Mouse (Mus musculus): ENCODE data around the gene St6galnac6. TPM values are rescaled to one million over a fixed set of nuclear protein-coding genes. Genes with fewer than 3 reads are reported as not detected.

Gene St6galnac6
- total RNA-seq, 2 experiments from 2014 or later: 46.8 to 56.5 TPM

DNA sequence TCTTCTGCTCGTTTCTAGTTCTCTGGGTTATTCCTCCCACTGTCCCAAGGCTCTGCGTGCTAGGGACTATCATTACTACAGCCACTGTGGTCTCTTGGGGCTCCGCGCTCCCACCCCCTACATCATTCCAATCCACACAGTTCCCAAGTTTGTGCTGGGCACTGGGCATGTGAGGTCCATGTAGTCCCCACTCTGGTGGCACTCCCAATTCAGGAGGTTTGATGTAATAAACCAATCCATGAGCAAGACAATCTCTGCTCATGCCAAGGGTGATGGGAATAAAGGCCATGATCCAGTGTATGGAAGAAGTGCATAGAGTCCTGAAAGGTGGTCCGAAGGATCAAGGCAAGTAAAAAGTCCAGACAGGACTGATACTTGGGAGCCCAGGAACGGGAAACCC lies 25.0 kb upstream of the St6galnac6 start, which contains the start of gene Pip5kl1:
Gene Pip5kl1 (plus strand): TSS at position 301 of the 400 bp plus-strand sequence.
- intact Hi-C loops (cut with DNase I): loop anchor here (2.0 to 5.0 kb wide), 2 partner anchors 33 to 118 kb away; no protein-coding TSS in a partner anchor
- Histone ChIP-seq H3K4me3 (peak within 1 kb of the TSS; percentile 17), H3K27ac (no peak within 1 kb of the TSS)
- TF ChIP-seq CTCF (IDR thresholded peaks at IDR 0.05): no peak
- DNase-seq: no peak

DNA sequence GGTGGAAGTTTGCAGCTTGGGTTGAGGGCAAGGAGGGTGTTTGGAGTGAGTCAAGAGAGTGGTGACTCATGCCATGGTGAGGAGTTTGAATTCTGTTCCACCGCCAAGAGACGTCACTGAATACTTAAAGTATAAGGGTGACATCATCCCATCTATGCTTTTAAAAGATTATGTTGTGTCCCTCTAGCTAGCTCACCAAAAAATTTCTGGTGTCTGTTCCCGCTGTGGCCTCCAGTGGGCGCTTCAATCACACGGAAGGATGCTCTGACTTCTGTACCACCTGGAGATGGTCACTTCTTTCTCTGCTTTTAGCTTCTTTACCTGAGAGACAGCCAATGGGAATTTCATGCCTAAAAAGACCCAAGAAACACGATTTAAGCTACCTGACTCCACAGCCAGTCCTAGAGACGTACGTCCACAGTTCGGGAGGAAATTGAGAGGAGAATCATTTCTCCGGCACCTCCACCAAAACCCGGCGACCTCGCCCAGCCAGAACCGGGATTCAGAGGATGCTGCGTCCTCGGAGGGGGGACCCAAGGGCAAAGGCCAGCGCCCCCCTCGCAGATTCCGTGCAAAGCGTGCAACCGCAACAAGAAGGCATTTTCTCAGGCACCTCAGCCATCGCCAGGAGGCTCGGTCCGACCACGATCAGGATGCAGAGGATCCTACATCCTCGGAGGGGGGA lies 24.5 kb upstream of the St6galnac6 start:
- H3K4me3 ChIP-seq: peak overlapping the region; percentile 17
- TF ChIP-seq CTCF (IDR thresholded peaks at IDR 0.05): peak; percentile 80
- DNase-seq: no peak
- intact Hi-C loops (cut with DNase I): loop anchor here (2.0 to 5.0 kb wide), 2 partner anchors 32 to 118 kb away; no protein-coding TSS in a partner anchor
- H3K27ac ChIP-seq: no peak overlapping the region

- no peak for DNase-seq
- H3K4me3 ChIP-seq: peak within 1 kb of the TSS; percentile 17
- no peak for TF ChIP-seq CTCF (IDR thresholded peaks at IDR 0.05)
- H3K27ac ChIP-seq: no peak within 1 kb of the TSS
- intact Hi-C loops (cut with DNase I): loop anchor here (2.0 kb wide), 1 partner anchor 117 kb away; no protein-coding TSS in a partner anchor
These were observed 23.8 kb upstream of the St6galnac6 start, which contains the start of gene 9430097D07Rik for GRCm38 (mm10) chr2:32575586-32576160. 9430097D07Rik (minus strand) TSS chr2:32575684.

GRCm38 (mm10) chr2:32576532-32576931 lies 23.0 kb upstream of the St6galnac6 start:
- DNase-seq: no peak
- no peak for TF ChIP-seq CTCF (IDR thresholded peaks at IDR 0.05)
- no peak overlapping the region for H3K4me3 ChIP-seq
- no peak overlapping the region for H3K27ac ChIP-seq
- intact Hi-C loops (cut with DNase I): no loop called here

DNA sequence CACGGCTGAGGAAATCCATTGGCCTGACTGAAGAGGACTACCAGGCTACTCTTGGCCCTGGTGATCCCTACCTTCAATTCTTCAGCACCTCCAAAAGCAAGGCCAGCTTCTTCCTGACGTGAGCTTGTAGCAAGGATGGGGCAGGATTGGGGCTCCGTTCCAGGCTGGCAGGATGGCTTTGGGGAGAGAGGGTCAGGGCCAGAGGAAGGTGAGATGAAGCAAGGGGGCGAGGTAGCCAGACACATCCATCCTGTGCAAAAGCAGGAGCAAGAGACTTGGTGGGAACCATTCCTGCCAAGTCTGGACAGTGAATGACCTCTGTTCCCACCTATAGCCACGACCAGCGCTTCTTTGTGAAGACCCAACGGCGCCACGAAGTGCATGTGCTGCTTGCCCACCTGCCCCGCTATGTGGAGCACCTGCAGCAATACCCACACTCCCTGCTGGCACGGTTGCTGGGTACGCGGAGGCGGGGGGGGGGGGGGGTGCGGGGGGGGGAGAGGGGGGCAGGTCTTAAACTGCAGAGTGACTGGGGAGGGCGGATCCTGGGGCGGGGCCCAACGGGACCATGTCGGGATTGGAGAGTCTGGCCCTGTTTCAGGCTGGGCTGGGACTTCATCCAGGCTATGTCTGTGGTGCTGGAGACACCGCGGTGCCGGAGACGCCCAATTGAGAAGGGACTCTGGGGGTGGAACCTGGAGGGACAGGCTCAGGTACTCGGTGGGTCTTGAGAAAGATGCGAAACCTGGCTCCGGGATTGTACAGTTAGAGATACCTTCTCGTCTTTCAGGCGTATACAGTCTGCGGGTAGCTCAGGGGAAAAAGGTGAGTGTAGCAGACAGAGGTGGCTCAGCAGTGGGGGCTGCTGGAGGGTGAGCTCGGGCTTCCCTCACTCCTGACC lies 21.1 kb upstream of the St6galnac6 start:
- no peak for TF ChIP-seq CTCF (IDR thresholded peaks at IDR 0.05)
- no peak overlapping the region for H3K27ac ChIP-seq
- intact Hi-C loops (cut with DNase I): no loop called here
- DNase-seq: peak; percentile 66
- no peak overlapping the region for H3K4me3 ChIP-seq

GRCm38 (mm10) chr2:32581450-32582095 lies 17.9 kb upstream of the St6galnac6 start:
- peak; percentile 18; the same call in 1 of the 2 replicates for TF ChIP-seq CTCF (IDR thresholded peaks at IDR 0.05)

GRCm38 (mm10) chr2:32582830-32583799 lies 16.4 kb upstream of the St6galnac6 start:
- DNase-seq: peak; percentile 78
- intact Hi-C loops (cut with DNase I): loop anchor here (1.0 kb wide), 1 partner anchor 20 kb away; no protein-coding TSS in a partner anchor
- no peak for TF ChIP-seq CTCF (IDR thresholded peaks at IDR 0.05)
- Histone ChIP-seq H3K4me3 (peak overlapping the region; percentile 51), H3K27ac (no peak overlapping the region)

More at GRCm38 (mm10) chr2:32581450-32582095, 17.9 kb upstream of the St6galnac6 start:
- DNase-seq: no peak
- Histone ChIP-seq H3K4me3 (0 out of 2 replicates have a peak overlapping the region, but pooled peaks have one; percentile 11), H3K27ac (no peak overlapping the region)
- intact Hi-C loops (cut with DNase I): no loop called here

DNA sequence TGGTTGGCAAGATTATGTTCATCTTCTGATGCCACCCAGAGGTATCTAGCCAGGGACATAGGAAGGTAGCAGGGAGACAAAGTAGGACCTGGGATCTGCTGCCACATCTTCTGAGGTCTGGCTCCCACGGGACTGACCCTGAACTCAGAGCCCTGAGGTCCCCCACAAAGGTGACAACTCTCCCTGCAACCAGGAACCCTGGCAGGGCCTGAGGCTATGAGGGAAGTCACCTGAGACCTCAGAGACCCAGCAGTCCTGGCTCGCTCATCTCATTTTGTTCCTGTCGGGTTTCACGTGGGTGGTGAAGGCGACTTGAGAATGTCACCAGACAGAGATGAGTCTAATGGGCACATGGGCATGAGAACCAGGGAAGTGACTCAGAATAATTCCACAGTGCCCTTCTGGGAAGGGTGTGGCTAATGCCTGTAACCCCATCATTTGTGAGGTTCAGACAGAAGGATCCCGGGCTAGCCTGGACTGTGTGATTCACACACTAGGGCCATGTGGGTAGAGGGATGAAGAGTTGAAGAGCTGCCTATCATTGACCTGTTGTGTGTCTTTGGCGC lies 14.3 kb upstream of the St6galnac6 start:
- no peak for TF ChIP-seq CTCF (IDR thresholded peaks at IDR 0.05)
- no peak for DNase-seq
- H3K4me3 ChIP-seq: no peak overlapping the region
- intact Hi-C loops (cut with DNase I): no loop called here
- H3K27ac ChIP-seq: no peak overlapping the region

- H3K27ac ChIP-seq: peak within 1 kb of the TSS; percentile 90
- peak within 1 kb of the TSS; percentile 86 for H3K4me3 ChIP-seq
- TF ChIP-seq CTCF (IDR thresholded peaks at IDR 0.05): peak; percentile 55
- intact Hi-C loops (cut with DNase I): no loop called here
- peak; percentile 95 for DNase-seq
These were observed 12.6 kb upstream of the St6galnac6 start, which contains the start of gene St6galnac4 for GRCm38 (mm10) chr2:32586871-32587351. St6galnac4 (plus strand) TSS chr2:32587095.

DNA sequence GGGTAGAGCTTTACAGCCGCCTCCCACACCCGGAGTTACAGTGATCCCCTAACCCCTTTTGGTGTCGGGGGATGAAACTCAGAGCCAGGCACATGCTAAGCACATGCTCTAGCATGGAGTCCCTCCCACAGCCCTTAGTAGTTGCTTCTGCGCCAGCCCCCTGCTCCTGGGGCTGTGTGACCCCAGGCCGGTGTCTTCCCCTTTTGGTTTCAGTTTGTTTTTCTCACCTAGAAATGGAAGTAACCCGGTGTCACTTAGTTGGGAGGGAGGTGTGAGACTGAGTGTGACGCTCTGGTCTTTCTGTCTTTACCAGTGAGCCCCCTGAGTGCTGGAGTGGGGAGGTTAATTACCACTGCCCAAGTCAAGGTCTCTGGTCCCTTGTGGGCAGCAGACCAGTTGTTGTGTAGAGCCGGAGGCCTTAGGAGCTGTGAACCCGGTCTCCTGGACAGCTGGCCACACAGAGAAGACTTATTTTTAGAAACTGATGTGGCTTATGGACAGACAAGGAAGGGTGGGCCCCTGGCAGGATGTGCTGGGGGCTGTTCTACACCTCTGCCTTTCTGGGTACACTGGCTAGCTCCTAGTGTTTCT lies 11.7 kb upstream of the St6galnac6 start:
- no peak for TF ChIP-seq CTCF (IDR thresholded peaks at IDR 0.05)

More for the DNA sequence above, 11.7 kb upstream of the St6galnac6 start:
- intact Hi-C loops (cut with DNase I): no loop called here
- Histone ChIP-seq H3K27ac (peak overlapping the region; percentile 90), H3K4me3 (peak overlapping the region; percentile 86)
- DNase-seq: peak; percentile 72

Measured in gastrocnemius, adult 2 months (tissue).